Mouse (Mus musculus) left cerebral cortex, adult 2 months (tissue): ENCODE measurements around the gene Bnc1. TPM values are rescaled to one million over a fixed set of nuclear protein-coding genes. Genes with fewer than 3 reads are reported as not detected.

Experiments used
- DNase-seq, 2 experiments: peaks; one replicate each; pipeline ENCODE4 v3.0.0; 2021 to 2022; ENCODE audit warnings: low spot score in 2 of 2, mixed read lengths in 1 of 2; ENCODE audit errors: extremely low spot score in 1 of 2
- H3K27ac ChIP-seq: fragments of 200-600 bp; 2 replicates; pipeline ENCODE4 v1.8.1; 2022
- H3K4me3 ChIP-seq: fragments of 200-600 bp; 2 replicates; pipeline ENCODE4 v1.8.1; 2022
- CTCF ChIP-seq: fragments of 200-600 bp; IDR thresholded peaks from 2 replicates; pipeline ENCODE4 v1.8.1; 2022; ENCODE audit warnings: antibody characterized with exemption, mild to moderate bottlenecking, moderate library complexity
- intact Hi-C: fragments of 180-260 bp; cut with DNase I; formaldehyde crosslinking; loops from one replicate; pipeline ENCODE4 v1.15.1; 2025
- total RNA-seq, 2 experiments: library from RNA; stranded (reverse); gene quantifications; 2 replicates each; pipeline ENCODE4 v1.2.3; 2021

Gene Bnc1
- total RNA-seq, 2 experiments from 2014 or later: not detected

GRCm38 (mm10) chr7:81968975-81969374, 23.1 kb downstream of the Bnc1 start:
- TF ChIP-seq CTCF: no peak
- DNase-seq: no peak
- Histone ChIP-seq H3K27ac (no peak overlapping the region), H3K4me3 (no peak overlapping the region)
- intact Hi-C loops: loop anchor here (10.0 kb wide), 1 partner anchor 56 kb away; no protein-coding TSS in a partner anchor

GRCm38 (mm10) chr7:81968451-81968850, 23.6 kb downstream of the Bnc1 start:
- no peak for TF ChIP-seq CTCF
- intact Hi-C loops: loop anchor here (10.0 kb wide), 1 partner anchor 56 kb away; no protein-coding TSS in a partner anchor
- no peak for DNase-seq
- Histone ChIP-seq H3K27ac (no peak overlapping the region), H3K4me3 (no peak overlapping the region)

GRCm38 (mm10) chr7:81966195-81966594, 25.9 kb downstream of the Bnc1 start:
- no peak for DNase-seq
- intact Hi-C loops: loop anchor here (10.0 kb wide), 1 partner anchor 59 kb away; no protein-coding TSS in a partner anchor
- TF ChIP-seq CTCF: peak; percentile 17; the same call in 1 of the 2 replicates
- no peak overlapping the region for H3K4me3 ChIP-seq
- H3K27ac ChIP-seq: no peak overlapping the region

GRCm38 (mm10) chr7:81959704-81960103, 32.4 kb downstream of the Bnc1 start:
- TF ChIP-seq CTCF: peak; percentile 95
- intact Hi-C loops: loop anchor here (1.0 to 10.0 kb wide), 4 partner anchors 65 to 315 kb away; no protein-coding TSS in a partner anchor
- Histone ChIP-seq H3K4me3 (no peak overlapping the region), H3K27ac (no peak overlapping the region)
- DNase-seq: no peak

GRCm38 (mm10) chr7:81954208-81954846, 37.8 kb downstream of the Bnc1 start:
- intact Hi-C loops: loop anchor here (1.0 to 5.0 kb wide), 2 partner anchors 86 to 167 kb away; partner anchors contain the start of gene 3110040N11Rik
- Histone ChIP-seq H3K27ac (no peak overlapping the region), H3K4me3 (no peak overlapping the region)
- TF ChIP-seq CTCF: peak; percentile 75
- no peak for DNase-seq

- Histone ChIP-seq H3K27ac (no peak overlapping the region), H3K4me3 (no peak overlapping the region)
- peak in 1 of 2 experiments; percentile 35 for DNase-seq
- no peak; the same call in 1 of the 2 replicates for TF ChIP-seq CTCF
- intact Hi-C loops: loop anchor here (5.0 kb wide), 1 partner anchor 163 kb away; the partner anchor contains the start of gene 3110040N11Rik
Measured at GRCm38 (mm10) chr7:81950499-81950898, 41.6 kb downstream of the Bnc1 start.

- no peak overlapping the region for H3K27ac ChIP-seq
- TF ChIP-seq CTCF: no peak; the same call in 1 of the 2 replicates
- intact Hi-C loops: no loop called here
Measured at GRCm38 (mm10) chr7:81945398-81945797, 46.7 kb downstream of the Bnc1 start.

GRCm38 (mm10) chr7:81934806-81935205, 57.3 kb downstream of the Bnc1 start:
- peak overlapping the region; percentile 95 for H3K27ac ChIP-seq
- TF ChIP-seq CTCF: no peak
- intact Hi-C loops: loop anchor here (5.0 kb wide), 2 partner anchors 58 to 148 kb away; partner anchors contain the start of gene 3110040N11Rik
- DNase-seq: no peak
- H3K4me3 ChIP-seq: peak overlapping the region; percentile 61

More at GRCm38 (mm10) chr7:81945398-81945797, 46.7 kb downstream of the Bnc1 start:
- no peak for DNase-seq
- H3K4me3 ChIP-seq: no peak overlapping the region

- Histone ChIP-seq H3K4me3 (peak within 1 kb of the TSS; percentile 61), H3K27ac (peak within 1 kb of the TSS; percentile 95)
- DNase-seq: peak; percentile 78 to 83
- TF ChIP-seq CTCF: no peak; the same call in 1 of the 2 replicates
- intact Hi-C loops: loop anchor here (5.0 kb wide), 2 partner anchors 57 to 147 kb away; partner anchors contain the start of gene 3110040N11Rik
Measured at GRCm38 (mm10) chr7:81934267-81934745, 57.8 kb downstream of the Bnc1 start, which contains the start of gene Hdgfl3. Gene Hdgfl3, minus strand, starts transcription at chr7:81934473.

- intact Hi-C loops: loop anchor here (1.0 to 5.0 kb wide), 3 partner anchors 56 to 146 kb away; partner anchors contain the start of gene 3110040N11Rik
- no peak for TF ChIP-seq CTCF
- peak; percentile 70 to 74 for DNase-seq
- peak overlapping the region; percentile 95 for H3K27ac ChIP-seq
- H3K4me3 ChIP-seq: peak overlapping the region; percentile 61
Measured at GRCm38 (mm10) chr7:81933601-81934266, 58.4 kb downstream of the Bnc1 start.

- intact Hi-C loops: loop anchor here (1.0 to 5.0 kb wide), 3 partner anchors 56 to 146 kb away; partner anchors contain the start of gene 3110040N11Rik
- no peak for TF ChIP-seq CTCF
- no peak for DNase-seq
- H3K4me3 ChIP-seq: peak overlapping the region; percentile 61
- H3K27ac ChIP-seq: peak overlapping the region; percentile 95
Measured at GRCm38 (mm10) chr7:81933061-81933600, 59.0 kb downstream of the Bnc1 start.
